Mouse (Mus musculus) liver, adult (tissue): Measurements from ENCODE around the gene Prss47.

Experiments
- GATA4 ChIP-seq: IDR thresholded peaks from 2 replicates; pipeline ENCODE4 v1.6.1; 2014; ENCODE audit warnings: mild to moderate bottlenecking, low read length; ENCODE audit not compliant: insufficient replicate concordance

Prss47 gene

DNA sequence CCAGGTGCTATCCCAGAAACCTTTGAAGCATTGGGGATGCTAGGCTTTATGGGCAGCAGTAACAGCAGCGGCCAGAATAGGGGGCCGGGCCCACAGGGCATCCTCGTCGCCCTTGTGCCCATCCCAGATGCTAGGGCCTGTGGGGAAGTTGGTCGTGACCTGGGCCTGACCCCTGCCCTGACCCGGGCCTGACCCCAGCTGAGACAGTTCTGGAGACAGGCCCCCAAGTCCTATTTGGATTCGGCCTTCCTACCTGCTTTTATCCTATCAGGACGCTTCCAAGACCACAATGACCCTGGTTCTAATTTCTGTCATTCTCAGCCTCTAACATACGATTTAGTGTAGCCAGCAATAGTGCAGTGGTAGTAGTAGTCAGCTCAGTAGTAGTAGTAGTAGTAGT lies at the start of gene Prss47:
Gene Prss47 (minus strand): TSS at position 101 of the 400 bp plus-strand sequence.
- TF ChIP-seq GATA4, result no peak

DNA sequence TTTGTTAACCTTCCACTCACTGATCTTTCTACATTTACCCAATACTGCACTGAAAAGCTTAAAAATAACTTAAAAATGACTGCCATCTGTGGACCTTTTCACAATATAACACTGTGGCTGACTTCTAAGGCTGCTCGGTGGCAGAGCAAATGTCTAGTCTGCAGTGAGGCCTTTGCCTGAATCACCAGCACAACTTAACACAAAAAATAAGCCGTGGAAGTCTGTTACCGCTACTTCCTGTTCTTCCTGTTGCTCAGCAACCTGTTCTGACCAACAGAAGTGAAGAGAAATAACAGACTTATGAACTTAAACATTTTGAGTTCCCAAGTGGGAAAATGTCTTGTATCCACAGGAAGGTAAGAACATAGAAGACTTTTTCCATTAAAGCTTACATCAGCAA lies 48.7 kb upstream of the Prss47 start:
- no peak for TF ChIP-seq GATA4

DNA sequence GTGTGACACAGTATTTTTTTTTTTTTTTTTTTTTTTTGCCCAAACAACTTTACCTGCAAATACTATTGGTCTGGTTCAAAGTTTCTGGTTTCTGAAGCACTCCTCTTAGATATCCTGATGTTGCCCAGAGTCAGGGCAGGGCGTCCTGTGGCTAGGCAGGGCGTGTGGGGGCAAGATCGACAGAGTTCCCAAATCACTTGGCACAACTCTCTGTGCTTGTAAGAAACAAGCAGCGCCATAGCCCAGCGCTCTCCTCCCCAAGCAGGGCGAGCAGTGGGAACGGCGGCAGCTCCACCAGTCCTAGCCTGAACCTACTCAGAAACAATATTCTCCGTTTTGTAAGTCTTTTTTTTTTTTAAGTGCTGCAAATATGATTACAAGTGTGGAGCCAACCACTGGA lies 48.1 kb upstream of the Prss47 start:
- TF ChIP-seq GATA4, result no peak

DNA sequence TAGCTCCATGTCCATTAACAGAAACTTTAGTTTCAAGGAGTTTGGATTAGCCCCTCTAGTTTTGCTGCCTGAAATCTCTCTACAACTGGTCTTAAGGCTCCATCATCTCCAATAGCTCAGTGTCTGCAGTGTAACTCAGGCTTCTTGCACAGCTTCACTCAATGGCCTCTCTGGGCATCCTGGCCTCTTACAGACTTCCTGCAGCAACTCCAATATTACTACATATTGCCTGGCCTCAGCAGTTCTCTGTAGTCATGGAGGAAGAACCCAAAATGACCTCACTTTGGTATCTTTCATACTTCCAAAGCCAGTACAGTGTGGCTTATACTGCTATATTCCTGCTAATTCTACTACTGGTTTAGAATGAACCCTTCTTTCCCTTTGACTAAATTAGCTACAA lies 44.5 kb upstream of the Prss47 start:
- TF ChIP-seq GATA4, result no peak

DNA sequence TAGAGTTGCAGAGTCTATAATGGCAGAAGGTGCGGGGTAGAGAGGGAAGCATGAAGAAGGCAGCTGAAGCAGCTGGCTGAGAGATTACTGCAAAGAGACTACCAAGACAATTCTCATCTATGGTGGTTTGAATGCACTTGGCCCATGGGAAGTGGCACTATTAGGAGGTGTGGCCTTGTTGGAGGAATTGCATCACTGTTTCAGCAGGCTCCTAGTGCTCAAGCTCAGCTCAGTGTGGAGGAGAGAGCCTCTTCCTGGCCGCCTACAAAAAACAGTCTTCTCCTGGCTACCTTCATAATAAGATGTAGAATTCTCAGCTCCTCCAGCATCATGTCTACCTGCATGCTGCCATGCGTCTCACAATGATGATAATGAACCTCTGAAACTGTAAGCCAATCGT lies 43.4 kb upstream of the Prss47 start:
- no peak for TF ChIP-seq GATA4

DNA sequence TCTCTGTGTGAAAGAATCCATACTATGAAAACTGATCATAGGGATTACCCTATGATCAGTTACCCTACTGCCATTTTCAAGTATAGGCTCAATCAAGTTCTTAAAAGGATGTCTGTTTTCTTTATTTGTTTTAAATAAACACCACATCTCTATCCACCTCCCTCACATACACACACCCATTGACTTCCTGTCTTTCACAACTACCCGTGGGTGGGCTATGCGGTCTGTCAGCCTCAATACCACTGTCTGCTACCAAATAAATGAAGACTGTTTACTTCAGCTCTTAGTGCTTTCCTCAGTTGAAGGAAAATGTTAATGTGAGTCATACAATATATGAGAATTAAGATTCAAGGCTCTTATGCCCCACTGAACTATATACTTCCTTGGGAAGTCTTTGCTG lies 17.4 kb upstream of the Prss47 start:
- TF ChIP-seq GATA4, result no peak

DNA sequence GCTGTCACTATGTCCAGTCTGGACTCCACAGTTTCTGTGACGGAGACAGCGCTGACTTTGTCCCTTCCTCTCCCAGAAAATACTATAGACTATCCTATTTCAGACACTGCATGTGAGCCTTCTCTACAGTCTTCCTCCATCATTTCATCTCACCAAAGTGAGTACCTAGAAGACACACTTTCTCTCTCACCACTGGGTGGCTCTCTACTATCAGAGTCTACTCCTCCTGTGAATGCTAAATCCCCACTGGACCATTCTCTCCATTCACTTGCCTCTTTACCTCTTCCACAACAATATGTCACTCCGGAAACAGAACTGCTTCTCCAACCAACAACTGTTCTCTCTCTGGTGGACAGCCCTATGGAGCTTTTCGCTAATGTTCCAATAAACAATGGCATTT lies 17.5 kb downstream of the Prss47 start:
- TF ChIP-seq GATA4, result no peak

DNA sequence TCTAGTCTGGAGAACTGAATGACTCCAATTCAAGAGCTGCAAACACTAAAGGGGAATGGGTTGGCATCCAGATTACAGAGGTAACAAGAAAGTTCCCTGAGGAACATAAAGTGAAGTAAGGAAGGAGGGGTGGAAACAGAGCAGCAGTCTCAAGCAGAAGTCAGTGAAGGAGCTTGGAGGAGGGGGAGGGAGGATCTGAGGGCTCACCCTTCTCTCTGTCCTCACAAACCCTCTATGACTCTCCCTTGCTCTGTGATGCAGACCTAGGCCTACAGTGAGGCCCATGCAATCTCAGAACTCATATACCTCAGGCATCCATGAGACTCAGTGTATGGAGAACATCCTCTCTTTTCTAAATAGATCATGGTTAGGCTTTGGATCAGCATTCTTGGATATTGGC lies 19.8 kb downstream of the Prss47 start, which contains the start of gene Spata31d1c:
Gene Spata31d1c (plus strand): TSS at position 301 of the 400 bp plus-strand sequence.
- no peak for TF ChIP-seq GATA4

DNA sequence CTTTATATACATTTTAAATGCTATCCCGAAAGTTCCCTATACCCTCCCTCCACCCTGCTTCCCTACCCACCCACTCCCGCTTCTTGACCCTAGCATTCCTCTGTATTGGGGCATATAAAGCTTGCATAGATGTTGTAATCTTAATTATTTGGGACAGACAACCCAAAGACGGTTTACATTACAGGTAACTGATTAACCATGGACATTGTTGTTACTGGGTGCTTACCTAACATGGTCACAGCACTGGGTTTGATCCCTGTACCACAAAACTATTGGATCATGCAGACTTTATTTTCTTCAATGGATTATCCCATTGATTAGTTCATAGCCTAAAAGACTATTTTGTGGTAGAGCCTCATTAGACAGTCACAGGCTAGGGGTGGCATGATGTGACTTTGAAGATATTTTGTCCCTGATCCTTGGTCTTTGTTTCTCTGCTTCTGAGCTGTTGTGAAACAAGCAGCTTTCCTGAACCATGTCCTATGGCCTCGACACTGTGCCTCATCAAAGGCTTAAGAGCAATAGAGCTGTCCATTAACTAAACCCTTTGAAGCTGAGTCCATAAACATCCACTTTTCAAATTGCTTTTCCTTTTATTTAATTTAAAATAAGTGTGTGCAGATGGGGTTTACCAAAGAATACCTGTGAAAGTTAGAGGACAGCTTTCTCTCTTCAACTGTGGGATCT lies 41.4 kb downstream of the Prss47 start:
- no peak for TF ChIP-seq GATA4

DNA sequence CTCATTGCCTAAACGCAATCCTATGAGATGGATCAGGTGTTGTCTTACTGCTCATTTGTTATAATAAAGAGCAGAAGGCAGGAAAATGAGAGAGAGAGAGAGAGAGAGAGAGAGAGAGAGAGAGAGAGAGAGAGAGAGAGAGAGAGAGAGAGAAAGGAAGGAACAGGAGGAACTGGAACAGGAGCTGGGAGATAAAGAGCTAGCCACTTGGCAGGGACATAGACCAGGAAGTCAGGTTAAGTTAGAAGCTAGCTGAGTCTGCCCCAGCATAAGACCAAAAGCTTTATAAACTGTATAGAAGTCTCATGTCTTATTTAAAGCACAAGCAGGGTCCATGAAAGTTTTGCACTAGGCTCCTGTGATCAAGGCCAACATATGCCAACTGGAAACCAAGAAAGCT lies 44.6 kb downstream of the Prss47 start:
- TF ChIP-seq GATA4, result no peak

DNA sequence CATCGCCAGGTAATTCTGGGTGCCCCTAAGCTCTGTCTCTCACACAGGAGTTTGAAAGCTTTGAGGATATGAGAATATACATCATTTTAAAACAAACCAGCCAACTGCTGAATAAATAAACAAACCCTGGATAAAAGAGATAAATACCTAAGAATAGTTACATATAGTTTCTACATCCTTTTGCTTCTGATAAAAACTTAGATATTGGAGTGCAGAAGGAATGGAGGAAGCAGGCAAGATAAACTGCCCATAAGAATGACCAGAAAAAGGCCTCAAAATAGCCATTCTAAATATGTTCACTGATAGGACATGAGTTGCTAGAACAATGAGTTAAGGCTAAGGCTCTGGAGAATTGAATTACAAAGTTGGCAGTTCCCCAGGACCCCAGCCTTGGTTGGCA lies 45.8 kb downstream of the Prss47 start:
- no peak for TF ChIP-seq GATA4

DNA sequence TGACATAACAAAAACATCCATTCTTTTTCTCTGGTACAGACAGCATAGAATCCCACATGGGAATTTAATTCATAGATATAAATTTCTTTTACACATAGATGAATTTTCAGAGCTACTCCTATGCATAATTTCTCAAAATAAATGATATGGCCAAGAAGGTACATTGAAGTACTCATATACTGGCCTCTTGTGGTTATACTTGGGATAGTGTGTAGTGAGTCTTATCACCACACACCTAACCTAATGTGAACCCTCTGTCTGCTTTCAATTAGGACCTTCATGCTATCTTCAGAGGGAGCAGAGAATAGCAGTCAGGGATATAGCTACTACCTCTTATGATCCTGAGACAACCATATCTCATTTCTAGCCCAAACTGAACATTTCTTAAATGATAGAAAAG lies 47.1 kb downstream of the Prss47 start:
- no peak for TF ChIP-seq GATA4
